In the genomic region with DNA sequence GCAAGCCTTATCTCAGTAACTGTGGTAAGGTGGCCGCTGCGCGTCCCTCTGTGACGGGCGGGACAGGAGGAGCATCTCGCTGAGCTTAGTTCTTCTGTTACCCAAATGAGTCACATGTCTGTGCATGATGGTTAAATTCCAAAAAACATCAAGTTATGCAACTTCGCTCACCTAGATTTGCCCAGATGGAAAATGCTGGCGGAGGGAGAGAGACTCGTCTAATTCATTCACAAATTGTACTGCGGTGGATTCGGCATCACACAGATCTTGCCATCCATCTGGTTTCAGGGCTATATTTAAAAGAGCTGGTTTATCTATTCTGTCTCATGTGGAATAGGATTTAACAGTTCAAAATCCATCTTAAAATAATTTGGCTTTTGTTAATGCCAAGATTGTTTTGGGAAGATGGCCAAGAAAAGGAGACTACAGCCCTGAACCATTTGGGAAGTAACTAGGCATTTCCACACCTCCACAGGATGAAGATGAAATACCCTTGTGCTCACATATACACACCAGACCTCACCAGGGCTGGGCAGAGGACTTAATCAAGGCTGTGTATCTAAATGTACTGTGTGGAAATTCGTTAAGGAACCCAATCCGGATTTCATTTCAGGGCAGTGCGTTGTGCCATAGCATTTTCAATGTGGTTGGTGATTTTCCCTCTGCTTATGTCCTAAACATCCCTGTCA, we compare ENCODE assay signal across 16 mouse cellular contexts.
DNase-seq lines count a peak whose midpoint lies in the region; ATAC-seq lines count a peak whose summit lies in the region.
"Had no signal": no experiment of that assay in that cellular context is flagged by ENCODE, and none has a peak within 500 bp of the region (broad histone marks: within the 10 kb centered on the region; RNA-seq: fewer than 3 reads in every experiment).

No protein-coding gene starts in this region.

- H3K36me3 ChIP-seq in forebrain, embryonic 15.5 days: no peaks in the 10 kb centered on the region
- H3K36me3 ChIP-seq in forebrain, embryonic 12.5 days (replicated peaks): peaks cover 16% of the 10 kb centered on the region; the same call in 1 of the 2 replicates
- H3K36me3 ChIP-seq: embryonic facial prominence, embryonic 13.5 days; lung, embryonic 15.5 days had no signal

- H3K4me2 ChIP-seq in forebrain, embryonic 15.5 days (replicated peaks): no peak overlapping the region
- no peak overlapping the region for H3K4me2 ChIP-seq in forebrain, embryonic 12.5 days
- H3K4me2 ChIP-seq: embryonic facial prominence, embryonic 13.5 days; heart, embryonic 15.5 days; limb, embryonic 12.5 days; lung, embryonic 15.5 days had no signal

- H3K9ac ChIP-seq in forebrain, embryonic 15.5 days (replicated peaks): no peak overlapping the region
- H3K9ac ChIP-seq in forebrain, embryonic 12.5 days: no peak overlapping the region
- H3K9ac ChIP-seq: embryonic facial prominence, embryonic 13.5 days; heart, embryonic 15.5 days; limb, embryonic 12.5 days; lung, embryonic 15.5 days had no signal

- H3K9me3 ChIP-seq in forebrain, embryonic 15.5 days: no peaks in the 10 kb centered on the region
- H3K9me3 ChIP-seq in forebrain, embryonic 12.5 days: peaks cover 12% of the 10 kb centered on the region
- H3K9me3 ChIP-seq: lung, embryonic 15.5 days had no signal

- peak; percentile 72 for ATAC-seq in forebrain, embryonic 15.5 days (replicated peaks)
- ATAC-seq in forebrain, embryonic 12.5 days (ENCODE audit: low FRiP score): no peak
- no peak for ATAC-seq in monocyte, adult 5-6 weeks (replicated peaks; ENCODE audit: insufficient number of reproducible peaks, low FRiP score, low TSS enrichment, poor library complexity, severe bottlenecking)
- ATAC-seq: activated CD4-positive, CD25-positive, alpha-beta regulatory T cell, adult 4 months; hindbrain, postnatal 0 days had no signal

- WGBS in forebrain, embryonic 15.5 days: 73% methylated on average over 14 of the region's 14 CpGs
- WGBS in forebrain, embryonic 12.5 days: 96% methylated on average over 14 of the region's 14 CpGs

- H3K4me1 ChIP-seq in forebrain, embryonic 15.5 days: peaks cover 4% of the 10 kb centered on the region
- H3K4me1 ChIP-seq in forebrain, embryonic 12.5 days: 0 out of 2 replicates have a peak, but pooled peaks cover 5% of the 10 kb centered on the region
- H3K4me1 ChIP-seq: limb, embryonic 12.5 days had no signal

- intact Hi-C loops in left cerebral cortex, postnatal 14 days (cut with DNase I): loop anchor here (5.0 kb wide), 1 partner anchor 112 kb away; no protein-coding TSS in a partner anchor

- H3K4me3 ChIP-seq in forebrain, embryonic 15.5 days: no peak overlapping the region
- H3K4me3 ChIP-seq in forebrain, embryonic 12.5 days (replicated peaks): no peak overlapping the region
- H3K4me3 ChIP-seq: embryonic facial prominence, embryonic 13.5 days; heart, embryonic 15.5 days; limb, embryonic 12.5 days; lung, embryonic 15.5 days; midbrain, embryonic 10.5 days had no signal

- H3K27ac ChIP-seq in forebrain, embryonic 15.5 days (replicated peaks): peak overlapping the region; percentile 41
- no peak overlapping the region for H3K27ac ChIP-seq in forebrain, embryonic 12.5 days
- H3K27ac ChIP-seq: embryonic facial prominence, embryonic 13.5 days; heart, embryonic 15.5 days; hindbrain, postnatal 0 days; limb, embryonic 12.5 days; lung, embryonic 15.5 days; midbrain, embryonic 10.5 days had no signal

- H3K27me3 ChIP-seq in forebrain, embryonic 15.5 days: no peaks in the 10 kb centered on the region
- H3K27me3 ChIP-seq in forebrain, embryonic 12.5 days: no peaks in the 10 kb centered on the region
- H3K27me3 ChIP-seq: embryonic facial prominence, embryonic 13.5 days; heart, embryonic 15.5 days; limb, embryonic 12.5 days; lung, embryonic 15.5 days had no signal

- peak; percentile 60 for DNase-seq in cerebellum, adult 11 months
- DNase-seq in frontal cortex, adult 2 months (ENCODE audit: extremely low spot score in 1 of 2, low spot score in 1 of 2): peak; percentile 83 to 89
- DNase-seq in left cerebral cortex, postnatal 14 days (ENCODE audit: low spot score in 2 of 2): peak; percentile 68 to 85
- no peak for DNase-seq in thymus, postnatal 14 days
- no peak for DNase-seq in kidney, postnatal 4 days
- DNase-seq: thymus, postnatal 4 days had no signal

Comparison
In these comparisons a context has a peak if more than half of its experiments do, and no peak if none do; other contexts are left out.
1. DNase-seq: peak in cerebellum, adult 11 months (single experiment), frontal cortex, adult 2 months (2 of 2) and left cerebral cortex, postnatal 14 days (2 of 2); none in thymus, postnatal 14 days (single experiment) and kidney, postnatal 4 days (0 of 2).